Mouse (Mus musculus) brain, embryonic 14.5 days (tissue): Measurements from ENCODE around the gene Tex9.

Experiments used
- CTCF ChIP-seq: fragments of 200-500 bp; IDR thresholded peaks from 2 replicates; pipeline ENCODE4 v1.5.1; 2012; ENCODE audit warnings: inconsistent platforms, mild to moderate bottlenecking, moderate library complexity, borderline replicate concordance; ENCODE audit not compliant: insufficient read depth, insufficient read length; ENCODE audit errors: extremely low read depth
- POLR2A ChIP-seq: fragments of 200-500 bp; IDR thresholded peaks from 2 replicates; pipeline ENCODE4 v1.6.1; 2012; ENCODE audit warnings: mild to moderate bottlenecking, inconsistent platforms, borderline replicate concordance; ENCODE audit not compliant: poor library complexity, insufficient read depth, insufficient read length, severe bottlenecking; ENCODE audit errors: extremely low read depth

DNA sequence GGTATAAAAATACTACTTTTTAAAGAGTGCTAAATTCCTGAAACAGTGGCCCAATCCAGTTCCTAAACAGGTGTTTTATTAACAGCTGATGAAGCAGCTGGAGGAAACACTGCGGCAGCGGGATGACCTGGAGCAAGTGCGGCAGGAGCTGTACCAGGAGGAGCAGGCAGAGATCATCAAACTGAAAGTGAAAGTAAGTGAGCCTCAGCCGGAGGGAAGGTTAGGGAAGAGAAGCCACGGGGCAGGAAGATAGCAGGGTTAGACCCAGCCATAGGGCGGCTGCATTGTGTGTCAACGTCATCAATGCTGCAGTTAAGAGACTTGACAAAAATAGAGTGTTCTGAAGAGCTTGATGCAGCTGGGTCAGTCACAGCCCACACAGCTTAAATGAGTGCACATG, 42.6 kb downstream of the Tex9 start:
- TF ChIP-seq CTCF (no peak), POLR2A (no peak)
